Mouse (Mus musculus) liver, adult 2 months (tissue): ENCODE measurements around the gene Vps26a.

Source experiments
- CTCF ChIP-seq: fragments of 200-500 bp; IDR thresholded peaks from 2 replicates; pipeline ENCODE4 v1.5.1; 2011; ENCODE audit warnings: low read depth, low read length, control low read depth
- POLR2A ChIP-seq: fragments of 200-500 bp; IDR thresholded peaks from 2 replicates; pipeline ENCODE4 v1.6.1; 2011; ENCODE audit warnings: low read length, control low read depth; ENCODE audit not compliant: insufficient read depth; ENCODE audit errors: extremely low read depth

DNA sequence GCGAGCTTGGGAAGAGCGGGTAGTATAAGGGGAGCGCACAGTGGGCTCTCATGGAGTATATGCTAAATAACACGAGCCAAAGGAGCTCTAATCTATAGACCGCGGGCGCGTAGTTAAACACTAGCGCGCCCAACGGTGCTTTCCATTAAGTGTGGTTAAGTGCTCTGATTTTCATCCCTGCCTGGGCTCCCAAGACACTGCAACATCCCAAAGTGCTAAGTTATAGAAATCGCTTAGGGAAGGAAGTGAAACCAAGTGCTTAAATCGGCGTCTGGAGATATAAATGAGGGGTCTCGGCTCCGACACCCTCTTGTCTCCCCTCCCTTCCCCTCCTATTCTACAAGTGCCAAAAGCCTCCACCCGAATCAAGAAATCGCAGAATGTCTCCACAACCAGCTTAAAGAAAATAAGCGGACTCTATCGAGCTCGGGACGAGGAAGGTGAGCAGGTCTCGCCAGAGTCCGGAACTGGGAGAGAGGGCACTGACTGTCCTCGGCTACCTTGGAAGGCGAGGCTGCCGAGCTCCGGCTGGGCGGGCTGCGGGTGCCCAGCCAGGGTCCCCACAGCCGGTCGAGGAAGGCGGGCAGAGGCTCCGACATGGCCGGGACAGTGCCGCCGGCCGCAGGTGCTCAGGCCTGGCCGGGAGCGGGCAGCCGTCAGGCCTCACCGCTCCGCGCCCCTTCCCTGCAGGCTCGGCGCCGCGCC is 575 bp downstream of the Vps26a start:
- no peak for TF ChIP-seq CTCF
- TF ChIP-seq POLR2A: no peak
